Mouse (Mus musculus) heart, postnatal 0 days (tissue): ENCODE measurements around the gene Plb1.

Source experiments
- CTCF ChIP-seq: IDR thresholded peaks from 2 replicates; pipeline ENCODE4 v1.5.1; 2016; ENCODE audit warnings: antibody characterized with exemption, control low read depth, low read depth
- EP300 ChIP-seq: IDR thresholded peaks from 2 replicates; pipeline ENCODE4 v1.6.1; 2016; ENCODE audit warnings: antibody characterized with exemption, low read depth

GRCm38 (mm10) chr5:32338339-32338738 is 105.8 kb downstream of the Plb1 start:
- TF ChIP-seq EP300, result no peak
- TF ChIP-seq CTCF, result peak; percentile 47
